Mouse (Mus musculus) MEL-GATA-1-ER (cell line): ENCODE results near the gene Nkain1.

ENCODE experiments used
- DNase-seq: peaks from one replicate; pipeline ENCODE4 v3.0.0-alpha.2; 2012; ENCODE audit warnings: low read depth; ENCODE audit errors: extremely low read depth

Nkain1 gene

DNA sequence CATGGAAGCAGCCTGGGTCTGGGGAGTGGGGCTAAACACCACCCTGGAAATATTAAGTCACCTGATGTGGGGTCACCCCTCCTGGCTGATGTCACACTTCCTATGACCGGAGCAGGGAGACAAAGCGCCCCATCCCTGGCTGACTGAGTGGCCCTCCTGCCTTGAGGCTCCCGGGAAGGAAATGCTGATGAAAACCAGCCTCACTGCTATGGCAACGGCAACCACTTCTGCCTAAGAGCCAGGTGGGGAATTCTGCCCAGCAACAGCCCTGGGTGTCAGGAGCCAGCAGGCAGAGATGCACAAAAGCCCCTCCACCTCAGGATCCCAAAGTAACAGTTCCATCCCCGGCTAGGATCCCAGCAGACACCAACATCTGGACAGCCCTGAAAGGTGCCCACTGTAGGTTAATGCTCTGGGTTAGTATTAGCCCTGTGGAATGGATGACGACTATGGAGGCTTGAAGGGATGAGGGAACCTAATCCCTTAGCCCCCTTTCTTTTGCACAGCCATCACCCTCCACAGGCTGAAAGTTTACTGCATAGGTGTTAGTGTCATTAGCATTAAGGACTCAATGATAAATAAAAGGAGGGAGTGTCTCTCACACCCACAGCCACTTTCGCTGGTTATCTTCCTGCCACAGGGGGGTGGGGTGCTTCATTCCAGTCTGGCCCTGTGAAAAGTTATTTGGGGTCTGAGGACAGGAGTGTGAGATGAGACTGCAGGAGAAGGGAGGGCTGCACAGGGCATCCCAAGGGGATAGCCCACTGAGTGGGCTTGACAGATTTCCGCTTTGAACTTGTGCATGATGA lies 21.5 kb downstream of the Nkain1 start:
- no peak for DNase-seq

GRCm38 (mm10) chr4:130550511-130550910 lies 23.5 kb downstream of the Nkain1 start:
- no peak for DNase-seq

GRCm38 (mm10) chr4:130549189-130549588 lies 24.8 kb downstream of the Nkain1 start:
- peak; percentile 39 for DNase-seq

GRCm38 (mm10) chr4:130546798-130547562 lies 27.0 kb downstream of the Nkain1 start:
- DNase-seq = no peak

DNA sequence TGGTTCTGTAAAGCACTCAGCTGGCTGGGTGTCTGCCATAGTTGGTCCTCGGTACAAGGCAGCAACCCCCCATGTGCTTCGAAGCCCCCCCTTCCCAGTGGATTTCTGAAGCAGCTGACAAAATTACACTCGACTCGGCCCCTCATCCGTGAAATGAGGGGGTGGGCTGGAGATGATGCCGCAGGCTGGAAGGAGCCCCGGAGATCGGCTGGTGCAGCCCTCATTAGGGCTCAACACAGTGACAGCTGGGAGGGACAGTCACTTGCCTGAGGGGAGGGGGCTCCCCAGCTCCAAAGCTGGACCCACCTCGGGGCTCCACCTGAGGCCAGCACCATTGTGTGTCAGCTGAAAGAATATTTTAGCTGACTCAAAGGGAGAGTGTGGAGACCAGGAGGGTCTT lies 29.6 kb downstream of the Nkain1 start:
- no peak for DNase-seq

DNA sequence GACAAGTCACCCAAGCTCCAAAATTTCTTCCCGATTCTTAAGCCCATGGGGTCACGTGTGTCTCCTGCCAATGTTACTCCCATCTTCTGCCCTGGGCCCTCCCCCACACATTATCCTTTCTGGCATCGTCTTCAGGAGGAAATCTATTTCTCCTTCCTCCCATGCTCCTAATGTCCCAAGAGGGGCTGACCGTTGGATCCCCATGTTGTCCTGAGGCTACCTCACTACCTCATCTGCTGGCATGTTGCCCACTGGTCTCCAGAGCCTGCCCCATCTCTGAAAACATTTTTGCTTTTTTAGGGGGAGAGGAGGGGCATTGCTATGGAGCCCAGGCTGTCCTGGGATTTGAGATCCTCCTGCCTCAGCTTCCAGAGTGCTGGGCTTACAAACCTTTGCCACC lies 30.9 kb downstream of the Nkain1 start:
- DNase-seq = no peak

DNA sequence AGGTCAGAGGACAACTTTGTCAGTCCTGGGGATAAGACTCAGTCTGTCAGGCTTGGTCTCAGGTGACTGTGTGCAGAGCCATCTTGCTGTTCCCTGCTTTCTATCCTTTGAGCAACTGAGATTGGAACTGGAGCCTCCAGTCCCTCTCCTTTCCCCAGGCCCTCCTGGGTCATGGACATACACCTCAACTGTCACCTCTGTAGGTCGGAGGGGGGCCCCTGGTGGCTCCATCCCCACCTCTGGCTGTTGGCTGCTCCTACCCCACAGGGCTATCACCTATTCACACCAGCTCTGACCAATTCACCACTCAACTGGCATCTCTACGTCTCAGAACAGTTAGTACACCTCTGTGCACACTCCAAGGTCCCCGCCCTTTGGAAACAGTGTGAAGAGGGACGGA lies 33.1 kb downstream of the Nkain1 start:
- DNase-seq = no peak

- no peak for DNase-seq
These were observed 34.3 kb downstream of the Nkain1 start for GRCm38 (mm10) chr4:130539706-130540105.

GRCm38 (mm10) chr4:130539053-130539452 lies 34.9 kb downstream of the Nkain1 start:
- no peak for DNase-seq

GRCm38 (mm10) chr4:130537371-130537770 lies 36.6 kb downstream of the Nkain1 start:
- DNase-seq = no peak

DNA sequence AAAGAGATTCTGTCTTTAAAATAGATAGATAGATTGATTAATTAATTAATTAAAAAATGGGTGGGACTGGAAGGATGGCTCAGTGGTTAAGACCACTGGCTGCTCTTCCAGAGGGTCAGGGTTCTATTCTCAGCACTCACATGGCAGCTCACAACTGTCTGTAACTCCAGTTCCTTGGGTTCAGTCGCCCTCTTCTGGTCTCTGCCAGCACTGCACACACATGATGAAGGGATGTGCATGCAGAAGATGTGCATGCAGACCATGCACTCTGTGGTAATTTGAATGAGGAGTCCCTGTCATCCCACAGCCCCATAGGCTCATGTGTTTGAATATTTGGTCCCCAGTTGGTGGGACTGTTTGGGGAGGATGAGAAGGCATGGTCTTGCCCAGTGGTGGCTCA lies 38.2 kb downstream of the Nkain1 start:
- no peak for DNase-seq

DNA sequence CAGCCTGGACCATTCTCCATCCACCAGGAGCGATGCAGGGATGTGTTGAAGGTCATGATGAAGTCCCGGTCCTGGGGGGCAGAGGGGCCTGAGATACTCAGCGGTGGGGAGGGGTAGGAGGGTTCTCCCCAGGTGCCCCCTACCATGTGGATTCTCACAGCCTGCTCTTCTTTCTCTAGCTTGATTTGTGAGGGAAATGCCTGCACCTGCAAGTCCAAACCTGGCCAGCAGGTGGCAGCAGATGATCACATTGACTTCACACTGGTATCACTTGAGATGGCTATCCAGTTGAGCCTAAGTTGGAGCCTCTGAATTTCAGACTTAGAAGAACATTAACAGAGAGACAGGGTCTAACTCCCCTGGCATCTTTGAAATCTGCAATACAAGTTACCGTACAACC lies 40.0 kb downstream of the Nkain1 start:
- DNase-seq = no peak

DNA sequence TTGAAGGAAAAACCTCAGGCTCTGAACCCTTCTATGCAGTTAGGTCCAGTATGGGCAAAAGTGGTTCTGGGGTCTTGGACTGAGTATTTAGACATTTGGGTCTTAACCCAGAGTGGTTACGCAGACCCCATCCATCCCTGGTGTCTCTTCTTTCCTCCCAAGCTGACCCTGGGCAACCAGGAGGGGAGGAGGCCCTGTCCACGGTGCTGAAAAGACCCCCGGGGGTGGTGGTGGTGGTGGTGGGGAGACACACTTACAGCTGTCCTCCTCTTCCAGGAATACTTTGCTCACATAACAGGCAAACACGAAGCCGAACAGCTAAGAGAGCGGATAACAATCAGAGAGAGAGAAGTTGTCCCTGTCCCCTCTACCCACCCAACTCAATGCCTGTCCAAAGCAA lies 41.6 kb downstream of the Nkain1 start:
- no peak for DNase-seq

DNA sequence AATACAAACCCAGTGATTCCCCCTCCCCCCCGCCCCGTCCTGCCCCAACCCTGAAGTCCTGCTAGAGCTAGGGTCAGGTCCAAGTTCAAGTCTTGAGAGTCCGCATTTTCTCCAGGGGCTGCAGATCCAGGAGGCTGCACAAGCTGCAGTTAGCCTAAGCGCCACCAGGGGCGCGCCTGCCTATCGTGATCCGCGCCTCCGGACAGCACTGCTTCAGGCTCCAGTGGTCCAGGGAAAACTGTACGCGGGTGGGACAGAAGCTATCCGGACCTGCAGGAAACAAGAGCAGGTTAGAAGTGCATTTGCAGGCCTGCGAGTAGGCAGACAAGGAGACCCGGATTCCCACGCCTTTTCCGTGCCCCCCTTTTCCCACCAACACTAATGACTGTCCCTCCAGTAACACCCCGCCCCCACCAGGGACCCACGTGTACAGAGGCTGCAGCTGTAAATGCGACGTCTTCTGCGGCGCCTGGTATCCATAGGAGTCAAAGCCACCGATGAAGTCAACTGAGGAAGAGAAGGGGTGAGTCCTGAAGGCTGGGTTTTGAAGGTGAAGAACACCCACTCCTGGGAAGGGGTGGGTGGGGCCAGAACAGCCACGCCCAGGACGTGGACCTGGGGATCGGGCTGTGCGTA lies 42.2 kb downstream of the Nkain1 start:
- no peak for DNase-seq

- DNase-seq = no peak
These were observed 46.2 kb downstream of the Nkain1 start for GRCm38 (mm10) chr4:130527804-130528203.

DNA sequence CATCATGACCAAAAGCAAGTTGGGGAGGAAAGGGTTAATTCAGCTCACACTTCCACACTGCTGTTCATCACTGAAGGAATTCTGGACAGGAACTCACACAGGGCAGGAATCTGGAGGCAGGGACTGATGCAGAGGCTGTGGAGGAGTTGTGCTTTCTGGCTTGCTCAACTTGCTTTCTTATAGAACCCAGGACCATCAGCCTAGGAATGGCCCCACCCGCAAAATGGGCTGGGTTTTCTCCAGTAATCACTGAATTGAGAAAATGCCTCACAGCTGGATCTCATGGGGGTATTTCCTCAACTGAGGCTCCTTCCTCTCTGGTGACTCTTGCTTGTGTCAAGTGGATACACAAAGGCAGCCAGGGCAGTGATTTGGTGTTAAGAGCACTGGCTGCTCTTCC lies 48.9 kb downstream of the Nkain1 start:
- DNase-seq = no peak

DNA sequence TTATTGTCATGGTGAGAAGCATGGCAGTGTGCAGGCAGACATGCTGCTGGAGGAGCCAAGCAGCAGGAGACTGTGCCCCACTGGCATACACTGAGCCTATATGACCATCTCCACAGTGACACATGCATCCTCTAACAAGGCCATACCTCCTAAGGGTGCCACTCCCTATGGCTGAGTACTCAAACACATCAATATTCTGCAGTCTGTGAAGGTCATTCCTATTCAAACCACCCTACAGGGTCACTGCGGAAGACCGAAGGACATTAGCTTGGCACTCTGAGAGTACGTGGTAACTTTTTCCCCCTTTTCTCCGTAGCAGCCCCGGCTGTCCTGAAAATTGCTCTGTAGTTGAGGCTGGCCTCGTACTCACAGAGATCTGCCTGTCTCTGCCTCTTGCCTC lies 52.5 kb downstream of the Nkain1 start:
- no peak for DNase-seq

GRCm38 (mm10) chr4:130520482-130520851 lies 53.5 kb downstream of the Nkain1 start:
- DNase-seq = no peak

DNA sequence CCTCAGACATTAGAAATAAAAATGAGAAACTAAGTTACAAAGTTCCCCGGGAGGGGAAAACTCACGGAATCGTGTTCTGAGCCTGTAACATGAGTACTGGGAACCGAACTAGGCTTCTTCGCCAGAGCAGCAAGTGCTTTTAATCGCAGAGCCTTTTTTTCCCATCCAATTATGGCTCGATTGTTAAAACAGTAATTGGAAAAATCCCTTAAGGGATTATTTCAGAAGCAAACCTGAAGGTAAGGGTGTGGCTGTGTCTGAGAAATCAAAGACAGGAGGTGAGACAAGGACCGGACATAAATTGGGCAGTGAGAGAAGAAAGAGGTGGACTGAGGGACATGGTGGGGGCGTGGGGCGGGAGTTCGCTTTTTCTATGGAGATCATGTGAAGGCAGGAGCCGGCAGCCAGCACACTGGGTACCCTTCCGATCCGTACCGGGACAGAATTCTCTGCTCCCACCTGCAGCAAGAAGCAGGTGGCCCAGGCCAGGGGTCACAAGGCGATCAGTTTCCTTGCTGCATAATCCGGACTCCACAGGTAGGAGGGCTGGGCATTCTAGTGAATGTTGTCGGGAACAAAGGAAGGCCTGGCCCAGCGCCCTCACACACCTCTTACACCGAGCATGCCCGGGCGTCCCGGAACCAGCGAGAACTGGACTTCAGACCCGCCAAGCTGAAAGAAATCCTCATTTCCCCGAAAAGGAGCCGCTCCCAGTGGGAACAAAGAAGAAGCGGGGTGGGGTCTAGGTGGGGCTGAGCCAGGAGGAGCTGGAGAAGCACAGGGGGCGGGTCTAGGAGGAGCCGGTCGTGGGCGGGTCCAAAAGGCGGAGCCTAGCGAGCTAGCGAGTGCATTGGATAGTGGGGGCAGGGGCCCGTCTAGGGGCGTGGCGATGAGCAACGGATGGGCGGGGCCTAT lies 54.1 kb downstream of the Nkain1 start:
- DNase-seq = peak; percentile 68

DNA sequence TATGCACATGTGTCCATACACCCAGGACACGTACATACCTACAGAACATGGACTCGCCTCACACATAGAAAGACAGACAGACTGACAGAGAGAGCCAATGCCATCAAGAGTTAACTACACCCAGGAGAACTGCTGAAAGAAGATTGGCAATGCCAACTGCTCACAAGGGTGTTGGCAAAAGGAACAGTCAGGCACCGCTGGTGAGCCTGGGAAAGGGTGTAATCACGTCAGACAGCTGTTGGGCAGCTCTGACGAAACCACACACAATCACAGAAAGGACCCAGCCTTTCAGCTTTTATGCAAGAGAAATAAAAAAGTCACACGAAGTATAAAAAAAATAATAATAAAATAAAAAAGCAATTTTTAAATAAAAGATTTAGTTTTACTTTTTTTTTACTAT lies 57.5 kb downstream of the Nkain1 start:
- DNase-seq = no peak
